Mouse (Mus musculus) cerebellum, adult 8-10 months (tissue): Measurements from ENCODE around the gene Gm45208.

Experiments used
- DNase-seq: peaks from one replicate; pipeline ENCODE4 v3.0.0; 2022

Gm45208 gene

GRCm38 (mm10) chrX:7775501-7776205 is 53.6 kb downstream of the Gm45208 start:
- no peak for DNase-seq

- DNase-seq = peak; percentile 58
Observed at GRCm38 (mm10) chrX:7776329-7777082, 54.5 kb downstream of the Gm45208 start.

DNA sequence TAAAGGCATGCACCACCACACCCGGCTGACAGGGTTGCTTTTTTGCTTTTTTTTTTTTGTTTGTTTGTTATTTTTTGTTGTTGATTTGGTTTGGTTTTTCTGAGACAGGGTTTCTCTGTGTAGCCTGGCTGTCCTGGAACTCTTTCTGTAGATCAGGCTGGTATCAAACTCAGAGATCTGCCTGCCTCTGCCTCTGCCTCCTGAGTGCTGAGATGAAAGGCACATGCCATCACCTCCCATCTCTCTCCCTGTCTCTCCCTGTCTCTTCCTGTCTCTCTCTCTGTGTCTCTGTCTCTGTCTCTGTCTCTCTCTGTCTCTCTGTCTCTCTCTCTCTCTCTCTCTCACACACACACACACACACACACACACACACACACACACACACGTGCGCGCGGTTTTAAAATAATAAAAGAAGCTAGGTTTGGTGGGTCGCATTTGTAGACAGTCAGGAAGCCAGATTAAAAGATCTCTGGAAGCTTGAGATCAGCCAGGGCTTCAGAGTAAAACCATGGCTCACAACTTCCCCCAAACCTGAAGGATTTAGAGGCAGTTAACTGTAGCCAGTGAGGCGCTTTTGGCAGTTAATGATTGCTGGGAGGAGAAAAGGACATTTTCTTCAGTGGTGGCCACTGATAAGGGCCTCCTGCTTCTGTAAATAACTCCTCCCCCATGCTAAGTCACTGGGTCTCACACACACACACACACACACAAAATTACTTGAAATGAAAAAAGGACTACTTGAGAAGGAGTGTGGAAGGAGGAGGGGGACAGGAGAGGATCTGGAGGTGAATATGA is 56.6 kb downstream of the Gm45208 start:
- no peak for DNase-seq

GRCm38 (mm10) chrX:7779294-7779693 is 57.2 kb downstream of the Gm45208 start:
- no peak for DNase-seq
